Mouse (Mus musculus) cortical plate, adult 2 months (tissue): ENCODE results near the gene Smoc1.

Experiments
- CTCF ChIP-seq: fragments of 200-500 bp; IDR thresholded peaks from 2 replicates; pipeline ENCODE4 v1.5.1; 2011; ENCODE audit warnings: mild to moderate bottlenecking, control low read depth, low read length; ENCODE audit not compliant: insufficient read depth; ENCODE audit errors: extremely low read depth
- POLR2A ChIP-seq: fragments of 200-500 bp; IDR thresholded peaks from 2 replicates; pipeline ENCODE4 v1.6.1; 2011; ENCODE audit warnings: mild to moderate bottlenecking, low read length, control low read depth; ENCODE audit not compliant: insufficient read depth; ENCODE audit errors: extremely low read depth

DNA sequence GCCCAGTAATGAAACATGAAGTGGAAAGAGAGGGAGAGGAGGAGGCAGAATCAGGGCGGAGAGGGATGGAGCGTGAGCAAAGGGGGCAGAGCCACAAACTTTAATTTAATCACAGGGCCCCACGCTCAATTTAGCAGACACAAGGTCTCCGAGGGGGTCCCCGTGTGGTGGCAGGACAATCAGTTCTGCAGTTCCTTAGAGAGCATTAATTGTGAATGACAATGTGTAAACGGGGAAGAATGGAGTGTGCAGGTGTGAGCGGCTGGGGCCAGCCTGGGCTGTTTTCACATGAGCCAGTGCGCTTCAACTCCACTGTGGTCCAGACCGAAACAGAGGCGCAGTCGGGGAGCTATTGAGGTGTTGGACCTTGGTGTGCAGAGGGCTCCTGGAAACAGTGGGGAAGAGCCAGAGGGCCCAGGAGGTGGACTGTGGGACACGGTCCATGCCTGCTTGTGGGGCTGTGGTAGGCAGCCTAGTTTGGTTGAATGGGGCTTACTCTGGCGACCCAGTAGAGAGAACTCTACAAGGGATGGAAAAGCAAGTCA is 35.6 kb upstream of the Smoc1 start:
- TF ChIP-seq CTCF (no peak), POLR2A (no peak)
